Mouse (Mus musculus): ENCODE results near the gene Slc38a8.

DNA sequence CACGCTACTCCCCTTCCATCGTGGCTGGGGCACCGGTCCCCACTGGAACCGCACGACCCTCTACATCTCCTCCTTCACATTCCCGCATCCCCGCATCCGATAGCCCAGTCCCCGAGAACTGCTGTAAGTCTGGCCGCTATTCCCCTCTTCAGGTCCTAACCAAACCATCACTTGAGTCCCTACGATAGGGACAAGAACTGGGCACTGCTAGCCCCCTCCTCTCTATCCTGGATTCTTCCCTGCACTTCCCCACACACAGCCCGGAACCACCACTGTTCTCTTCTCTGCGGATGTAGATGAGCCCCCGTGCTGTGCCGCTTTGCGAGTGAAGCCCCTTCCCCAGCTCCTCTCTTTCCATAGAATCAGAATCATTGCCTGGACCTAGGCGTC lies 53.7 kb downstream of the Slc38a8 start:
- TF ChIP-seq CTCF (IDR thresholded peaks at IDR 0.05; ENCODE audit: control insufficient read depth, insufficient read depth, low read length) (no peak), POLR2A (IDR thresholded peaks at IDR 0.05; ENCODE audit: borderline replicate concordance, control insufficient read depth, low read depth, low read length) (no peak)
